Mouse (Mus musculus) liver, embryonic 15.5 days (tissue): ENCODE data around the gene Stpg1. TPM values are rescaled to one million over a fixed set of nuclear protein-coding genes. Genes with fewer than 3 reads are reported as not detected.

Experiments
- ATAC-seq: fragments of 200-750 bp; cut with Nextera tagmentation; 2 replicates; pipeline ENCODE4 v1.8.0; 2017; ENCODE audit warnings: moderate number of reproducible peaks, mild to moderate bottlenecking, moderate library complexity; ENCODE audit not compliant: insufficient read depth
- H3K27ac ChIP-seq: fragments of 300-500 bp; sonication (generic); replicated peaks from 2 replicates; pipeline ENCODE4 v1.5.1; 2015; ENCODE audit warnings: mild to moderate bottlenecking, inconsistent platforms
- H3K27me3 ChIP-seq: fragments of 300-500 bp; sonication (generic); 2 replicates; pipeline ENCODE4 v1.6.1; 2015; ENCODE audit warnings: mild to moderate bottlenecking, inconsistent platforms
- H3K36me3 ChIP-seq: fragments of 300-500 bp; sonication (generic); replicated peaks from 2 replicates; pipeline ENCODE4 v1.6.1; 2015; ENCODE audit warnings: moderate library complexity, mild to moderate bottlenecking, inconsistent platforms
- H3K4me1 ChIP-seq: fragments of 300-500 bp; sonication (generic); replicated peaks from 2 replicates; pipeline ENCODE4 v1.6.1; 2015; ENCODE audit warnings: inconsistent platforms
- H3K4me2 ChIP-seq: fragments of 300-500 bp; sonication (generic); 2 replicates; pipeline ENCODE4 v1.6.1; 2015; ENCODE audit warnings: moderate library complexity, mild to moderate bottlenecking, inconsistent platforms
- H3K4me3 ChIP-seq: fragments of 300-500 bp; sonication (generic); replicated peaks from 2 replicates; pipeline ENCODE4 v1.5.1; 2015; ENCODE audit warnings: mild to moderate bottlenecking, inconsistent platforms
- H3K9ac ChIP-seq: fragments of 300-500 bp; sonication (generic); 2 replicates; pipeline ENCODE4 v1.6.1; 2015; ENCODE audit warnings: moderate library complexity, mild to moderate bottlenecking, inconsistent platforms
- H3K9me3 ChIP-seq: fragments of 300-500 bp; sonication (generic); replicated peaks from 2 replicates; pipeline ENCODE4 v1.6.1; 2016; ENCODE audit warnings: inconsistent platforms
- WGBS: fragments of 180-500 bp; shearing (Covaris S2); methylation state at CpG from one replicate; pipeline ENCODE4 v1.1.7; 2015; ENCODE audit warnings: mixed read lengths; ENCODE audit not compliant: insufficient replicate concordance; 5-methylcytosine and 5-hydroxymethylcytosine counted together
- polyA plus RNA-seq: library from polyadenylated mRNA; unstranded; fragments of >200 nt; fragmentation: Nextera tagmentation; extraction: Ambion mirVana; gene quantifications from 2 replicates; pipeline ENCODE4 v1.2.1, GENCODE M21; 2015

Gene Stpg1
- not detected in 2 replicates for polyA plus RNA-seq

- no peaks in the 10 kb centered on the region for H3K9me3 ChIP-seq
- peaks cover 12% of the 10 kb centered on the region for H3K36me3 ChIP-seq
- H3K27ac ChIP-seq: peak within 1 kb of the TSS; percentile 69
- H3K4me3 ChIP-seq: peak within 1 kb of the TSS; percentile 76
- H3K9ac ChIP-seq: peak within 1 kb of the TSS; percentile 67
- ATAC-seq: peak; percentile 99
- peaks cover 36% of the 10 kb centered on the region for H3K4me1 ChIP-seq
- H3K27me3 ChIP-seq: no peaks in the 10 kb centered on the region
- under 1% methylated on average over 53 of the region's 53 CpGs for WGBS
- H3K4me2 ChIP-seq: peak within 1 kb of the TSS; percentile 91
These were observed at the start of gene Stpg1, which contains the start of gene Nipal3 for GRCm38 (mm10) chr4:135494521-135495396. Stpg1 (plus strand) TSS chr4:135494790. Nipal3 (minus strand) TSS chr4:135495038.

GRCm38 (mm10) chr4:135451360-135452015 is 43.1 kb upstream of the Stpg1 start:
- no peak for ATAC-seq

GRCm38 (mm10) chr4:135453164-135453563 is 41.4 kb upstream of the Stpg1 start:
- Histone ChIP-seq H3K27ac (no peak overlapping the region), H3K4me2 (no peak overlapping the region)
- WGBS: 66% methylated on average over 6 of the region's 6 CpGs

More at GRCm38 (mm10) chr4:135451360-135452015, 43.1 kb upstream of the Stpg1 start:
- Histone ChIP-seq H3K36me3 (no peaks in the 10 kb centered on the region), H3K27me3 (no peaks in the 10 kb centered on the region), H3K4me2 (no peak overlapping the region), H3K4me3 (no peak overlapping the region), H3K9me3 (no peaks in the 10 kb centered on the region), H3K27ac (no peak overlapping the region), H3K4me1 (no peaks in the 10 kb centered on the region), H3K9ac (no peak overlapping the region)
- 60% methylated on average over 18 of the region's 18 CpGs for WGBS

GRCm38 (mm10) chr4:135453572-135453971 is 41.0 kb upstream of the Stpg1 start:
- 75% methylated on average over 12 of the region's 12 CpGs for WGBS
- no peak overlapping the region for H3K4me2 ChIP-seq

More at GRCm38 (mm10) chr4:135453164-135453563, 41.4 kb upstream of the Stpg1 start:
- no peaks in the 10 kb centered on the region for H3K4me1 ChIP-seq
- H3K9ac ChIP-seq: no peak overlapping the region
- H3K9me3 ChIP-seq: no peaks in the 10 kb centered on the region
- H3K4me3 ChIP-seq: no peak overlapping the region
- H3K36me3 ChIP-seq: no peaks in the 10 kb centered on the region
- no peak for ATAC-seq
- no peaks in the 10 kb centered on the region for H3K27me3 ChIP-seq

GRCm38 (mm10) chr4:135463406-135463805 is 31.2 kb upstream of the Stpg1 start:
- Histone ChIP-seq H3K9me3 (no peaks in the 10 kb centered on the region), H3K36me3 (no peaks in the 10 kb centered on the region), H3K4me2 (no peak overlapping the region), H3K4me1 (no peaks in the 10 kb centered on the region), H3K27ac (no peak overlapping the region), H3K9ac (no peak overlapping the region), H3K4me3 (no peak overlapping the region), H3K27me3 (no peaks in the 10 kb centered on the region)
- WGBS: 83% methylated on average over 11 of the region's 11 CpGs
- ATAC-seq: no peak

More at GRCm38 (mm10) chr4:135453572-135453971, 41.0 kb upstream of the Stpg1 start:
- Histone ChIP-seq H3K36me3 (no peaks in the 10 kb centered on the region), H3K9ac (no peak overlapping the region), H3K4me3 (no peak overlapping the region), H3K27ac (no peak overlapping the region), H3K9me3 (no peaks in the 10 kb centered on the region), H3K27me3 (no peaks in the 10 kb centered on the region), H3K4me1 (no peaks in the 10 kb centered on the region)
- no peak for ATAC-seq

GRCm38 (mm10) chr4:135477851-135478250 is 16.7 kb upstream of the Stpg1 start:
- no peaks in the 10 kb centered on the region for H3K27me3 ChIP-seq
- no peak overlapping the region for H3K9ac ChIP-seq
- no peaks in the 10 kb centered on the region for H3K9me3 ChIP-seq
- no peak overlapping the region for H3K4me2 ChIP-seq
- no peak for ATAC-seq
- WGBS: 78% methylated on average over 10 of the region's 10 CpGs
- peaks cover 14% of the 10 kb centered on the region for H3K4me1 ChIP-seq
- H3K27ac ChIP-seq: no peak overlapping the region
- no peak overlapping the region for H3K4me3 ChIP-seq
- peaks cover 3% of the 10 kb centered on the region; the same call in 1 of the 2 replicates for H3K36me3 ChIP-seq

GRCm38 (mm10) chr4:135480370-135480769 is 14.2 kb upstream of the Stpg1 start:
- Histone ChIP-seq H3K4me1 (peaks cover 17% of the 10 kb centered on the region), H3K4me2 (no peak overlapping the region), H3K9ac (no peak overlapping the region), H3K4me3 (no peak overlapping the region), H3K27me3 (no peaks in the 10 kb centered on the region), H3K9me3 (no peaks in the 10 kb centered on the region), H3K36me3 (peaks cover 3% of the 10 kb centered on the region; the same call in 1 of the 2 replicates), H3K27ac (no peak overlapping the region)
- no peak; the same call in 1 of the 2 replicates for ATAC-seq
- 60% methylated on average over 9 of the region's 9 CpGs for WGBS

GRCm38 (mm10) chr4:135485086-135485485 is 9.5 kb upstream of the Stpg1 start:
- H3K27me3 ChIP-seq: no peaks in the 10 kb centered on the region
- ATAC-seq: no peak
- H3K9me3 ChIP-seq: no peaks in the 10 kb centered on the region
- H3K27ac ChIP-seq: no peak overlapping the region
- 71% methylated on average over 10 of the region's 10 CpGs for WGBS
- no peak overlapping the region for H3K4me3 ChIP-seq
- peaks cover 11% of the 10 kb centered on the region for H3K36me3 ChIP-seq
- H3K4me2 ChIP-seq: no peak overlapping the region
- H3K9ac ChIP-seq: no peak overlapping the region
- H3K4me1 ChIP-seq: peaks cover 16% of the 10 kb centered on the region

- ATAC-seq: no peak
- no peak overlapping the region for H3K9ac ChIP-seq
- WGBS: 83% methylated on average over 11 of the region's 11 CpGs
- H3K27me3 ChIP-seq: no peaks in the 10 kb centered on the region
- H3K4me2 ChIP-seq: no peak overlapping the region
- peaks cover 20% of the 10 kb centered on the region for H3K36me3 ChIP-seq
- H3K4me1 ChIP-seq: peaks cover 3% of the 10 kb centered on the region
- no peak overlapping the region for H3K27ac ChIP-seq
- H3K9me3 ChIP-seq: no peaks in the 10 kb centered on the region
- no peak overlapping the region for H3K4me3 ChIP-seq
These were observed 8.2 kb upstream of the Stpg1 start for GRCm38 (mm10) chr4:135486352-135486751.

- H3K4me1 ChIP-seq: peaks cover 13% of the 10 kb centered on the region
- H3K9me3 ChIP-seq: no peaks in the 10 kb centered on the region
- no peak overlapping the region for H3K4me3 ChIP-seq
- no peak for ATAC-seq
- H3K36me3 ChIP-seq: peaks cover 17% of the 10 kb centered on the region
- H3K27ac ChIP-seq: no peak overlapping the region
- H3K9ac ChIP-seq: no peak overlapping the region
- 86% methylated on average over 7 of the region's 7 CpGs for WGBS
- no peaks in the 10 kb centered on the region for H3K27me3 ChIP-seq
- H3K4me2 ChIP-seq: no peak overlapping the region
These were observed 5.3 kb upstream of the Stpg1 start for GRCm38 (mm10) chr4:135489256-135489655.

GRCm38 (mm10) chr4:135493271-135493670 is 1.3 kb upstream of the Stpg1 start:
- no peak for ATAC-seq
- WGBS: 28% methylated on average over 4 of the region's 4 CpGs
- no peaks in the 10 kb centered on the region for H3K27me3 ChIP-seq
- peak overlapping the region; percentile 67 for H3K9ac ChIP-seq
- H3K36me3 ChIP-seq: peaks cover 17% of the 10 kb centered on the region
- no peaks in the 10 kb centered on the region for H3K9me3 ChIP-seq
- peak overlapping the region; percentile 91 for H3K4me2 ChIP-seq
- peak overlapping the region; percentile 76 for H3K4me3 ChIP-seq
- peaks cover 28% of the 10 kb centered on the region for H3K4me1 ChIP-seq
- peak overlapping the region; percentile 69 for H3K27ac ChIP-seq
